Mouse (Mus musculus): ENCODE results near the gene Igf2bp1. TPM values are rescaled to one million over a fixed set of nuclear protein-coding genes. Genes with fewer than 3 reads are reported as not detected.

Igf2bp1 gene
- total RNA-seq, 1 experiment from 2014 or later: not detected

DNA sequence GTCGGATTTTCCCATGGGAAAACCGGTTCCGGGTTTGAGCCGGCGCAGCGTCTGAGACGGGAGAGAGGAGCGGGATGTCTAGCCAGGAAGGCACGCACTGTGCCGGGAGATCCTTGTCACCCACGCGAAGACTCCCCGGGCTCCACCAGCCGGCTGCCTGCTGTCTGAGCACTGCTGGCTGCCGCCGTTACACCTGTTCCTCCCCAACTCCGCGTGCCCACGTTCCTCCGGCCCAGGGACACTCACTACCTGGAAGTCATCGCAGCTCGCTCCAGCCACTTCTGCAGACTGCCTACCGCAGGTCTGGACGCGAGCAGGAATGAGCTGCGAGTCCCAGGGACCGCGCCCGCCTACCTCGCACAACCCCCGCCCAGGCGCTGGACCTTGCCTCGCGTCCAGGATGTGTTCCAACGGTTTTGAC, 91.2 kb downstream of the Igf2bp1 start, which contains the start of gene B4galnt2:
Gene B4galnt2, minus strand, starts transcription at position 321 of the 421 bp plus-strand sequence.
- no peak for ATAC-seq (ENCODE audit: extremely low read depth, insufficient number of reproducible peaks, low FRiP score, poor library complexity, severe bottlenecking)

DNA sequence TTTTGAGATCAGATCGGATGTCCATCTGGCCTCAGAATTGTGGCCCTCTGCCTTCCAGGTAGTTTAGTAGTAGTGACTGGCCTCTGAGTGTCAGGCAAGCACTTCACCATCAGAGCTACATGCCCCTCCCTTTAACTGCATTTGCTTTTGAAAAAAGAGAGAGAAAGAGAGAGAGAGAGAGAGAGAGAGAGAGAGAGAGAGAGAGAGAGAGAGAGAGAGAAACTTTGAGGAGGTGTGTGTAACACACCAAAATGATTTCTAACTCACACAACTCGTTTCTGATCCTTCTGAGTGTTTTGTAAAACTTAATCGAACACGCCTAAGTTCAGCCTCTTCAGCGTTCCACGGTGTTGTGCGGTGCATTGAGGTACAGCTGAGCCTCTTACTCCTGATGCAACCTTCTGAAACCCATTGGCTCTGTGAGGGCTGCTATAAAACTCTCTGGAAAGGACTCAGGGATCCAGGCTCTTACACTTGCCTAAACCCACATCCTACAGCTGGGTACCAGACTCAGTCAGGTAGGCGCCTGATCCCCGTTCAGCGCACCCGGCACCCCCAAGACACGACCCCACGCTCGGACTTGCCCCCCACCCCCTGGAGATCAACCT, 91.7 kb downstream of the Igf2bp1 start:
- no peak for ATAC-seq (ENCODE audit: extremely low read depth, insufficient number of reproducible peaks, low FRiP score, poor library complexity, severe bottlenecking)

- no peak for ATAC-seq (ENCODE audit: extremely low read depth, insufficient number of reproducible peaks, low FRiP score, poor library complexity, severe bottlenecking)
Measured at GRCm38 (mm10) chr11:95911579-95911978, 94.2 kb downstream of the Igf2bp1 start.

DNA sequence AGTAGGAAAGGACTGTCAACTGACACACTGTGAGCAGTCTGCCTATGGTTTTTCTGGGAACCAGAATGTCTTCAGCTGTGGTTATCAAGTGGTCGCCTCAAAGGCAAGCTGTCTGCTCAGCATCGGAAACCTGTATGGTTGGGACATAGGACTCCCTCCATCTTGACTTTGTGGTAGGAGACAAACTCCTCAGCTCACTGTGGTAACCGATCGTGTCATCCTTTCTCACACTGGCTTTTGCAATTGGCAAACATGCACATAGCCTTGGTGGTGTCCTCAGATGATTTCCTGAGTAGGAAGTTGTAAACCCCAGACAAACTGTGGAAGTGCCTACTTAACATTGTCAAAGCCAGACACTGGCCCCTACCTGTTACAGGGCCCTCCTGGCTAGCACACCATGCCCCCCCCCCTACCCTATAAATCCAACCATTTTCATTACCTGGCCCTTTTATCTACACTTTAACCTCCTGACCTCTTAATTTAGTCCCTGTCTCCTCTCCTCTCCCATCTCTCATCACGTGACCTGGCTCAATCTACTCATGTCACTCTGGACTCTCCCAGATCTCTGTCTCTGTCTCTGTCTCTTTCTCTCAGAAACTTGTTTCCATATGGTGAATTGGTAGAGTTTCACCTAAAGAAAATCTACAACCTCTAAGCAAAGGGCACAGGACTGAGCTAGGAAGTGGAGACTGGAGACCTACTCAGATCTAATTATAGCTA, 97.8 kb downstream of the Igf2bp1 start:
- no peak for ATAC-seq (ENCODE audit: extremely low read depth, insufficient number of reproducible peaks, low FRiP score, poor library complexity, severe bottlenecking)

Other genes with a start within 250 kb of the Igf2bp1 start
- 23.4 and 29.7 TPM in 2 replicates for gene Phospho1, start 181.4 kb downstream of the Igf2bp1 start, total RNA-seq (2017)
- gene Gngt2, start 168.7 kb downstream of the Igf2bp1 start, total RNA-seq (2017): 122 and 146 TPM in 2 replicates
- 60.0 and 63.7 TPM in 2 replicates for gene Abi3, start 163.5 kb downstream of the Igf2bp1 start, total RNA-seq (2017)
- 2.0 and 2.1 TPM in 2 replicates for gene B4galnt2, start 91.0 kb downstream of the Igf2bp1 start, total RNA-seq (2017)
- not detected in 2 replicates for gene Gip, start 18.6 kb upstream of the Igf2bp1 start, total RNA-seq (2017)
- gene Snf8, start 28.9 kb upstream of the Igf2bp1 start, total RNA-seq (2017): 41.1 and 49.6 TPM in 2 replicates
- gene Ube2z, start 59.4 kb upstream of the Igf2bp1 start, total RNA-seq (2017): 31.0 and 34.1 TPM in 2 replicates
- gene Atp5g1, start 69.7 kb upstream of the Igf2bp1 start, total RNA-seq (2017): 7.6 and 10.8 TPM in 2 replicates
- gene Calcoco2, start 106.0 kb upstream of the Igf2bp1 start, total RNA-seq (2017): not detected in 2 replicates
- not detected in 2 replicates for gene Ttll6, start 127.8 kb upstream of the Igf2bp1 start, total RNA-seq (2017)
- gene Hoxb13, start 188.4 kb upstream of the Igf2bp1 start, total RNA-seq (2017): not detected in 2 replicates

All from neutrophil, adult 5-6 weeks (primary cell).